Mouse (Mus musculus) heart, postnatal 0 days (tissue): ENCODE results near the gene Npff.

Experiments used
- CTCF ChIP-seq: IDR thresholded peaks from 2 replicates; pipeline ENCODE4 v1.5.1; 2016; ENCODE audit warnings: antibody characterized with exemption, control low read depth, low read depth
- EP300 ChIP-seq: IDR thresholded peaks from 2 replicates; pipeline ENCODE4 v1.6.1; 2016; ENCODE audit warnings: antibody characterized with exemption, low read depth

DNA sequence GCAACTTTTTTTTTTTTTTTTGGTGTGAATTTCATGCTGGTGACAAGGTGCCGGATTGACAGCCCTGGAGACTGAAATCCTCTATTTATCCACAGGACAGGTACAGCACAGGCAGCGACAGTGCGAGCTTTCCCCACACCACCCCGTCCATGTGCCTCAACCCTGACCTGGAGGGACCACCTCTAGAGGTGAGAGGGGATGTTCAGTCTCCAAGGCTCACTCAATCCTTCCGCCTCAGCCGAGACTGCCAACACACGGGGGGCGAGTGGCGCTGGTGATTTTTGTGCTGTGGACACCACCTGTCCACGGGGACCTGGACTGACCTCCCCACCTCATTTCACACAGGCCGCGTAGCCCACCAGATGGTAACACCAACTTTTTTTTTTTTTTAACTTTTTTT is 38.9 kb downstream of the Npff start:
- TF ChIP-seq CTCF (no peak), EP300 (no peak)
